In genomic region chr3:51730662-51731061, GRCm38 (mm10) we compare ENCODE assay signal across 18 mouse cellular contexts.
DNase-seq lines count a peak whose midpoint lies in the region; ATAC-seq lines count a peak whose summit lies in the region.
"Had no signal": no experiment of that assay in that cellular context is flagged by ENCODE, and none has a peak within 500 bp of the region (broad histone marks: within the 10 kb centered on the region; RNA-seq: fewer than 3 reads in every experiment).

No protein-coding gene starts in this region.

- H3K9me3 ChIP-seq in hindbrain, embryonic 13.5 days = no peaks in the 10 kb centered on the region
- no peaks in the 10 kb centered on the region for H3K9me3 ChIP-seq in hindbrain, embryonic 16.5 days (ENCODE audit: control insufficient read depth, low read length)
- no peaks in the 10 kb centered on the region for H3K9me3 ChIP-seq in kidney, embryonic 14.5 days (ENCODE audit: control insufficient read depth, low read length)
- H3K9me3 ChIP-seq: embryonic facial prominence, embryonic 15.5 days; forebrain, embryonic 15.5 days; G1E; intestine, embryonic 15.5 days had no signal

- H3K36me3 ChIP-seq in hindbrain, embryonic 13.5 days = no peaks in the 10 kb centered on the region
- H3K36me3 ChIP-seq in hindbrain, embryonic 16.5 days (ENCODE audit: control insufficient read depth, insufficient read depth, low read length) = no peaks in the 10 kb centered on the region
- no peaks in the 10 kb centered on the region for H3K36me3 ChIP-seq in kidney, embryonic 14.5 days (ENCODE audit: control insufficient read depth, insufficient read depth, low read length)
- H3K36me3 ChIP-seq: embryonic facial prominence, embryonic 15.5 days; forebrain, embryonic 15.5 days; G1E; intestine, embryonic 15.5 days had no signal

- WGBS in hindbrain, embryonic 13.5 days = 91% methylated on average over 7 of the region's 7 CpGs
- 85% methylated on average over 7 of the region's 7 CpGs for WGBS in hindbrain, embryonic 16.5 days
- WGBS in kidney, embryonic 14.5 days = 87% methylated on average over 7 of the region's 7 CpGs

- H3K4me2 ChIP-seq in hindbrain, embryonic 13.5 days = no peak overlapping the region
- H3K4me2 ChIP-seq in hindbrain, embryonic 16.5 days (ENCODE audit: low read length) = no peak overlapping the region
- no peak overlapping the region for H3K4me2 ChIP-seq in kidney, embryonic 14.5 days (replicated peaks; ENCODE audit: low read depth, low read length)
- H3K4me2 ChIP-seq: embryonic facial prominence, embryonic 15.5 days; forebrain, embryonic 15.5 days; intestine, embryonic 15.5 days had no signal

- peak overlapping the region; percentile 37 for H3K27ac ChIP-seq in hindbrain, embryonic 13.5 days
- H3K27ac ChIP-seq in hindbrain, embryonic 16.5 days (ENCODE audit: low read depth, low read length) = no peak overlapping the region
- H3K27ac ChIP-seq in kidney, embryonic 14.5 days (ENCODE audit: low read depth, low read length) = no peak overlapping the region
- H3K27ac ChIP-seq: embryonic facial prominence, embryonic 15.5 days; forebrain, embryonic 15.5 days; hindbrain, postnatal 0 days; intestine, embryonic 15.5 days had no signal

- DNase-seq in CD4-positive, CD25-positive, alpha-beta regulatory T cell, adult 2 months (ENCODE audit: low read depth, low spot score) = peak; percentile 18
- peak; percentile 53 for DNase-seq in 3T3-L1 (ENCODE audit: low read depth, low spot score)
- DNase-seq in adrenal gland, postnatal 14 days = no peak
- DNase-seq: adrenal gland, postnatal 25 days; cerebellum, adult 2 months; heart, postnatal 14 days; kidney, adult 18-20 months had no signal

- H3K4me1 ChIP-seq in hindbrain, embryonic 13.5 days (replicated peaks) = peaks cover 45% of the 10 kb centered on the region
- H3K4me1 ChIP-seq in hindbrain, embryonic 16.5 days (ENCODE audit: control insufficient read depth, insufficient read depth, low read depth, low read length) = peaks cover 8% of the 10 kb centered on the region
- H3K4me1 ChIP-seq in kidney, embryonic 14.5 days (ENCODE audit: control insufficient read depth, insufficient read depth, low read length) = peaks cover 24% of the 10 kb centered on the region

- H3K27me3 ChIP-seq in hindbrain, embryonic 13.5 days = no peaks in the 10 kb centered on the region
- no peaks in the 10 kb centered on the region for H3K27me3 ChIP-seq in hindbrain, embryonic 16.5 days (replicated peaks; ENCODE audit: control insufficient read depth, insufficient read depth, low read length)
- no peaks in the 10 kb centered on the region for H3K27me3 ChIP-seq in kidney, embryonic 14.5 days (ENCODE audit: control insufficient read depth, insufficient read depth, low read length)
- H3K27me3 ChIP-seq: embryonic facial prominence, embryonic 15.5 days; forebrain, embryonic 15.5 days; intestine, embryonic 15.5 days had no signal

- H3K9ac ChIP-seq in hindbrain, embryonic 13.5 days = no peak overlapping the region
- no peak overlapping the region for H3K9ac ChIP-seq in hindbrain, embryonic 16.5 days (ENCODE audit: low read depth, low read length)
- H3K9ac ChIP-seq in kidney, embryonic 14.5 days (ENCODE audit: low read depth, low read length) = no peak overlapping the region
- H3K9ac ChIP-seq: embryonic facial prominence, embryonic 15.5 days; forebrain, embryonic 15.5 days; intestine, embryonic 15.5 days had no signal

- no peak overlapping the region for H3K4me3 ChIP-seq in hindbrain, embryonic 13.5 days
- H3K4me3 ChIP-seq in hindbrain, embryonic 16.5 days (ENCODE audit: low read length) = no peak overlapping the region
- no peak overlapping the region for H3K4me3 ChIP-seq in kidney, embryonic 14.5 days (ENCODE audit: low read length)
- H3K4me3 ChIP-seq: embryonic facial prominence, embryonic 15.5 days; erythroblast, embryonic 14.5 days; forebrain, embryonic 15.5 days; intestine, embryonic 15.5 days had no signal

- ATAC-seq in CD4-positive, CD25-positive, alpha-beta regulatory T cell, adult 4 months = no peak
- no peak for ATAC-seq in hindbrain, embryonic 13.5 days (ENCODE audit: low FRiP score)
- ATAC-seq in hindbrain, embryonic 16.5 days = no peak
- peak; percentile 64 for ATAC-seq in granulocyte monocyte progenitor cell, adult 5-6 weeks (replicated peaks; ENCODE audit: poor library complexity, severe bottlenecking)
- ATAC-seq in kidney, embryonic 14.5 days (ENCODE audit: low FRiP score, low TSS enrichment) = no peak
- ATAC-seq: forebrain, embryonic 15.5 days; hindbrain, postnatal 0 days; intestine, embryonic 15.5 days had no signal
